Mouse (Mus musculus) small intestine, adult 2 months (tissue): ENCODE measurements around the gene Pttg1ip. TPM values are rescaled to one million over a fixed set of nuclear protein-coding genes. Genes with fewer than 3 reads are reported as not detected.
A peak's percentile ranks its signal among the peaks of the same experiment; 100 is the strongest.

Experiments used
- H3K27ac ChIP-seq: fragments of 200-500 bp; 2 replicates; pipeline ENCODE4 v1.5.1; 2012; ENCODE audit warnings: low read depth, low read length, control low read depth, inconsistent platforms; ENCODE audit not compliant: insufficient read depth
- H3K27me3 ChIP-seq: fragments of 200-500 bp; 2 replicates; pipeline ENCODE4 v1.6.1; 2012; ENCODE audit warnings: mild to moderate bottlenecking, moderate library complexity, low read length, inconsistent platforms; ENCODE audit not compliant: control insufficient read depth, insufficient read depth
- H3K36me3 ChIP-seq: fragments of 200-500 bp; 2 replicates; pipeline ENCODE4 v1.6.1; 2012; ENCODE audit warnings: mild to moderate bottlenecking, low read length, control low read depth, inconsistent platforms; ENCODE audit not compliant: control insufficient read depth, insufficient read depth
- H3K4me1 ChIP-seq: fragments of 200-500 bp; 2 replicates; pipeline ENCODE4 v1.6.1; 2012; ENCODE audit warnings: low read length, inconsistent platforms, mixed read lengths; ENCODE audit not compliant: control insufficient read depth, insufficient read depth, insufficient read length
- H3K4me3 ChIP-seq: fragments of 200-500 bp; 2 replicates; pipeline ENCODE4 v1.5.1; 2012; ENCODE audit warnings: low read depth, mild to moderate bottlenecking, control low read depth, inconsistent platforms, low read length, moderate library complexity
- CTCF ChIP-seq: fragments of 200-500 bp; IDR thresholded peaks from 2 replicates; pipeline ENCODE4 v1.5.1; 2012; ENCODE audit warnings: low read depth, mild to moderate bottlenecking, control low read depth, inconsistent platforms, low read length, moderate library complexity, mixed read lengths; ENCODE audit not compliant: insufficient replicate concordance, insufficient read length; ENCODE audit errors: extremely low read depth
- POLR2A ChIP-seq: fragments of 200-500 bp; IDR thresholded peaks from 2 replicates; pipeline ENCODE4 v1.6.1; 2012; ENCODE audit warnings: low read depth, mild to moderate bottlenecking, control low read depth, inconsistent platforms, low read length, moderate library complexity
- WGBS: fragments of 180-500 bp; shearing (Covaris S2); methylation state at CpG from one replicate; pipeline ENCODE4 v1.1.7; 2018; 5-methylcytosine and 5-hydroxymethylcytosine counted together
- polyA plus RNA-seq: library from polyadenylated mRNA; depleted of rRNA; stranded (reverse); fragments of >200 nt; gene quantifications from 2 replicates; pipeline ENCODE4 v1.2.3, GENCODE M21; 2012

The Pttg1ip gene
- polyA plus RNA-seq, 1 experiment: 176 TPM

GRCm38 (mm10) chr10:77541864-77542666, 39.5 kb upstream of the Pttg1ip start:
- no peaks in the 10 kb centered on the region for H3K4me1 ChIP-seq
- H3K36me3 ChIP-seq: no peaks in the 10 kb centered on the region
- TF ChIP-seq POLR2A (no peak), CTCF (no peak)
- WGBS: 77% methylated on average over 10 of the region's 10 CpGs
- no peak overlapping the region for H3K4me3 ChIP-seq
- no peak overlapping the region for H3K27ac ChIP-seq
- H3K27me3 ChIP-seq: no peaks in the 10 kb centered on the region

DNA sequence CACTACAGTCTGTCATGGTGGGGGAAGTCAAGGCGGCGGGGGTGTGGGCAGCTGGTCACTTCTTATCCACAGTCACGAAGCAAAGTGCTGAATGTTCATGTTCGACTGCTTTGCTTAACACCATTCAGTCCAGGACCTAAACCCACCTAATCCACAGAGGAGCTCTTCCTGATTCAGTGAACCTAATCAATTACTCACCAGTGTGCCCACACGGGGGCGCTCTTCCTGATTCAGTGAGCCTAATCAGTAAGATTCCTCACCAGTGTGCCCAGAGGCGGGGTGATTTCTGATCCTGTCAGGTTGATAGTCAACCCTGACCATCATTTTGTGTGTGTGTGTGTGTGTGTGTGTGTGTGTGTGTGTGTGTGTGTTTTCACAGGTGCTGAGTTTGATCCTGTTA, 38.3 kb upstream of the Pttg1ip start:
- no peaks in the 10 kb centered on the region for H3K36me3 ChIP-seq
- WGBS: 46% methylated on average over 7 of the region's 7 CpGs
- TF ChIP-seq POLR2A (no peak), CTCF (peak; percentile 66; the same call in 1 of the 2 replicates)
- H3K4me1 ChIP-seq: no peaks in the 10 kb centered on the region
- no peak overlapping the region for H3K27ac ChIP-seq
- no peak overlapping the region for H3K4me3 ChIP-seq
- no peaks in the 10 kb centered on the region for H3K27me3 ChIP-seq

DNA sequence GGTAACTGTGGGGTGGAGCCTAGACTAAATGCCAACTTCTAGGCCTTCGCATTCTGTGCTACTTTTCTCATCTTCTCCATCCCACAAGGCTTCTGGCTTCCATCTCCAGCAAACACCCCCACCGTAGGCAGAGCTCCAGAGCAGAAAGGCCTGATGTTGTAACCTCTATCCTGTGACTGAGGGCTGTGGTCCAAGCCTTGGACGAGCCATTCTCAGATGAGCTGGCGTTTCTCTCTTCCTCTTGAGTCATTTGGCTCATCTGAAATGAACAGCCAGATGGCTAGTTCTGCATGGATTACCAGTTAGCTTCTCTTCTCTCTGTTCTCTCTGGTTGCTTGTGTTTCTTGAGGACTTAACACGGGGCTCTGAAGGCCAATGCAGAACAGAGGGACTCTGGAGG, 36.6 kb upstream of the Pttg1ip start:
- H3K4me3 ChIP-seq: no peak overlapping the region
- no peak overlapping the region for H3K27ac ChIP-seq
- H3K27me3 ChIP-seq: no peaks in the 10 kb centered on the region
- TF ChIP-seq POLR2A (no peak), CTCF (no peak)
- no peaks in the 10 kb centered on the region for H3K36me3 ChIP-seq
- WGBS: 62% methylated on average over 5 of the region's 5 CpGs
- no peaks in the 10 kb centered on the region for H3K4me1 ChIP-seq

- Histone ChIP-seq H3K4me3 (no peak overlapping the region), H3K36me3 (no peaks in the 10 kb centered on the region), H3K4me1 (no peaks in the 10 kb centered on the region; the same call in 1 of the 2 replicates), H3K27ac (no peak overlapping the region), H3K27me3 (no peaks in the 10 kb centered on the region)
- 83% methylated on average over 10 of the region's 10 CpGs for WGBS
- no peak for TF ChIP-seq POLR2A
- TF ChIP-seq CTCF: no peak
These were observed 32.9 kb upstream of the Pttg1ip start for GRCm38 (mm10) chr10:77548576-77548975.

DNA sequence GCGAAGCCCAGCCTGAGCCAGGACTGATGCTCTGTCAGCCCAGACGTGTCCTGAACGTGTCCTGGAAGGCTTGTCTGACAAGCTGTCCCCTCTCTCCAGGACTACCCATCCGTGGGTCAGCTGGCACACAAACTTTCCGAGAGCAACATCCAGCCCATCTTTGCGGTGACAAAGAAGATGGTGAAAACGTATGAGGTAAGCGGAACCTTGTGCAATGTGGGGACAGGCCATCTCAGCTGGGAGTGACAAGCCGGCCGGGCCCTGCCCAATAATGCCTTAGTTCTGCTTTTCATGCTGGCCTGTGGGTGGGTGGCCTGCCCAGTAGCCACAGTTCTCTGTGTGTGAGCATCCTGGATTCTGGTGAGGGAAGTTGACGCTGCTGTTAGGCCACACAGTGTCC, 30.6 kb upstream of the Pttg1ip start:
- Histone ChIP-seq H3K4me3 (no peak overlapping the region), H3K36me3 (no peaks in the 10 kb centered on the region), H3K27ac (no peak overlapping the region), H3K27me3 (no peaks in the 10 kb centered on the region), H3K4me1 (no peaks in the 10 kb centered on the region; the same call in 1 of the 2 replicates)
- TF ChIP-seq CTCF: no peak
- no peak for TF ChIP-seq POLR2A
- 84% methylated on average over 11 of the region's 11 CpGs for WGBS

GRCm38 (mm10) chr10:77552162-77552561, 29.4 kb upstream of the Pttg1ip start:
- Histone ChIP-seq H3K4me1 (no peaks in the 10 kb centered on the region; the same call in 1 of the 2 replicates), H3K27ac (no peak overlapping the region), H3K4me3 (no peak overlapping the region), H3K27me3 (no peaks in the 10 kb centered on the region), H3K36me3 (no peaks in the 10 kb centered on the region)
- TF ChIP-seq CTCF: no peak
- no peak for TF ChIP-seq POLR2A
- 67% methylated on average over 5 of the region's 5 CpGs for WGBS

DNA sequence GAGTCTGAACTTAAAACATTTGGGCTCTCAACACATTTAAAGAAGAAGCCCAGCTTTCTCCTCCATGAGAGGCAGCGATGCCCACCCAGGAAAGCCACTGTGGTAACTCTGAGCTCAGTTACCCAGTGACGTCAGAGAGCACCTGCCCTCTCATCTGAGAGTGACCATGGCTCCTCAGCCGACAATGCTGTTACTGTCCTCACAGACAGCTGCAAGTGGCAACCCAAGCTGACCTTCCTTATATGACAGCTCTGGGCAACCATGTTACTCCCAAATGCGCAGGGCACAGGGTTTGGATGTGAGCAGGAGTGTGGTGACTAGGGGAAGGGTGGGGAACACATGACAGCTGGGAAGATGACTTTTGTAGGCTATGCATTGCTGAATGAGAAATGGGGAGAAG, 28.2 kb upstream of the Pttg1ip start:
- H3K4me3 ChIP-seq: no peak overlapping the region
- 85% methylated on average over 4 of the region's 4 CpGs for WGBS
- no peaks in the 10 kb centered on the region; the same call in 1 of the 2 replicates for H3K4me1 ChIP-seq
- H3K27me3 ChIP-seq: no peaks in the 10 kb centered on the region
- no peaks in the 10 kb centered on the region for H3K36me3 ChIP-seq
- H3K27ac ChIP-seq: no peak overlapping the region
- TF ChIP-seq POLR2A (no peak), CTCF (no peak)
